Mouse (Mus musculus) liver (tissue): ENCODE results near the gene Pik3c2b.

Experiments used
- DNase-seq: peaks from one replicate; pipeline ENCODE4 v3.0.0-alpha.2; 2020; ENCODE audit warnings: mixed read lengths

Gene Pik3c2b

DNA sequence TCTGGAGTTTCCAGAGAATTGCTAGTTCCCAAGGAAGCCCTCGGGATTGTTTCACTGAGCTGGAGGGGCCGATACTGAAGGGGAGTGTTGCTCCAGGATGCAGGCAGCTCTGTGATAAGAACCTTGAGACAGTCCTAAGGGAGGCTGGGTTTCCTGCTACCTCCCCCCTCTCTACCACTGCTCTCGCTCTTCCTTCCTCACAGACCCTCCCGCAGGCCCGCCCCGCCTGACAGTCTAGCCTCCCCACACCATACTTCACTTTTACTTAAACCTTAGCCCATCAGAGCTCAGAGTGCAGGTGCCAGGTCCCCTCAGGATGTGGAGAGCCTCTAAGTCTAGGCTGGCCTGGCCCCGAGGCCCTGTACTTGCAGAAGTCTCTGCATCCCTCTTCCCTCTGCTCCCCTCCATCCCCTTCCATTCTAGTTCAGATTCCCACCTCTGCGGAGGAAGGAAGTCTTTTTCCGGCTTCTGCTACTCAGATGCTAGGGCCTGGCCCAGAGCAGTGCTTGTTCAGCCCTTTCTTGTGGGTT, 27.9 kb downstream of the Pik3c2b start:
- DNase-seq: peak; percentile 37

GRCm38 (mm10) chr1:133074541-133074940, 29.1 kb downstream of the Pik3c2b start:
- DNase-seq: no peak

DNA sequence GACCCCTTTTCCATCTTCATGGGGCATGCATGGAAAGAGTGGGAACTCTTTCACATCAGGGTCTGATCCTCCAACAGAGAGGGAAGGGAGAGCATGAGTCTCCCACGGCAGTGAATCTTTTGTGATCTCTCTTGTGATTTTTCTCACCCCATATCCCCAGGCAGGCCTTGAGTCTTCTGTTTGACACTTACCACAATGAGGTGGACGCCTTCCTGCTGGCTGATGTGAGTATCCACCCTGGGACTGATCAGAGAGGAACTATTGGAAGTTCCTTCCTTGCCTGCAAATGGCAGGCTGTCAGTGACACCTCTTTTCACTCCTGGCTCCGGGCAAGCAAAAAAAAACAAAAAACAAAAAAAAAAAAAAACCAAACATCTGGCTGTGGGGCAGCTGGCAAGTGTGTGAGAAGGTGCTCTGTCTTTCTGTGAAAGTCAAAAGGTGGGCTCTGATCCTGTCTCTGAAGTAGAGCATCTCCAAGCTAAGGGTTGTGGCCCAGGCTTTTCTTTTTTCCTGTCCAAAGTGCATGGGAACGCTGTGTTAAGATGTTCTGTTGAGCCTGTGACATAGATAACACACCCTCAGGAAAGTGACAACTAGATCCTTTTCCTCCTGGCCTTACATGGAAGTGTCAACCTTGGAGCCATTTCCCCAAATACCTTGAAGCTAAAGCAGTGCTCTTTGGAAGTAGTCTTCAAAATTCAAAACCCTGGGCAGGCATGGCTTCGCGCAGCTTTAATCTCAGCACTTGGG, 30.4 kb downstream of the Pik3c2b start:
- no peak for DNase-seq

GRCm38 (mm10) chr1:133076681-133077514, 31.4 kb downstream of the Pik3c2b start:
- DNase-seq: no peak

GRCm38 (mm10) chr1:133077606-133078337, 32.3 kb downstream of the Pik3c2b start:
- DNase-seq: no peak

GRCm38 (mm10) chr1:133078338-133078727, 32.9 kb downstream of the Pik3c2b start:
- no peak for DNase-seq

DNA sequence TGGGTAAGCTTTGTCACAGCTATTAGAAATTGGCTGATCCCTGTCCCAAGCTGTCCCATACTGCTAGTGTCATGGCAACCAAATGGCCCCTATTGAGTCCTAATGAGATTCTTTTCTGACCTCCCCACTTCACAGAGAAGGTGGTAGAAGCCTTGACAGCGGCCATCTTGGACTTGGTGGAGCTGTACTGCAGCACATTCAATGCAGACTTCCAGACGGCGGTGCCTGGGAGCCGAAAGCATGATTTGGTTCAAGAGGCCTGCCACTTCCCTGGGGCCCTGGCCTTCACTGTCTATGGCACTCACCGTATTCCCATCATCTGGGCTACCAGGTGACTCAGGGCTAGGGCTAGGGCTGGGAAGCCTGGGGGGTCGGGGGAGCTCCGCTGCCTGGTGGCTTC, 34.0 kb downstream of the Pik3c2b start:
- no peak for DNase-seq

- DNase-seq: no peak
Measured at GRCm38 (mm10) chr1:133080079-133080561, 34.7 kb downstream of the Pik3c2b start.

DNA sequence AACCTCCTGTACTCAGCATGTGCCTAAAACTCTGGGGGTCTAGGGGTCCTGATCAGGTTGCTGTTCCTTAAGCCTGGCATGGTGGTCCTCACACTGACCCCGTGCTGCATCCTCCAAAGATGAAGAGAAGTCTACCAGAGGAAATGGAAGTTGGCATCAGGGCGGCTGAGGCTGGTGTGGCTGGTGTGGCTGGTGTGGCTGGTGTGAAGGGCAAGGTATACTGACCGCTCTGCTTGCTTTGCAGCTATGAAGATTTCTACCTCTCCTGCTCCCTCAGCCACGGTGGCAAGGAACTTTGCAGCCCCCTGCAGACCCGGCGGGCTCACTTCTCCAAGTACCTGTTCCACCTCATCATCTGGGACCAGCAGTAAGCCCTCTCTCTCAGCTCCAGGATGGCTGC, 35.2 kb downstream of the Pik3c2b start:
- no peak for DNase-seq

DNA sequence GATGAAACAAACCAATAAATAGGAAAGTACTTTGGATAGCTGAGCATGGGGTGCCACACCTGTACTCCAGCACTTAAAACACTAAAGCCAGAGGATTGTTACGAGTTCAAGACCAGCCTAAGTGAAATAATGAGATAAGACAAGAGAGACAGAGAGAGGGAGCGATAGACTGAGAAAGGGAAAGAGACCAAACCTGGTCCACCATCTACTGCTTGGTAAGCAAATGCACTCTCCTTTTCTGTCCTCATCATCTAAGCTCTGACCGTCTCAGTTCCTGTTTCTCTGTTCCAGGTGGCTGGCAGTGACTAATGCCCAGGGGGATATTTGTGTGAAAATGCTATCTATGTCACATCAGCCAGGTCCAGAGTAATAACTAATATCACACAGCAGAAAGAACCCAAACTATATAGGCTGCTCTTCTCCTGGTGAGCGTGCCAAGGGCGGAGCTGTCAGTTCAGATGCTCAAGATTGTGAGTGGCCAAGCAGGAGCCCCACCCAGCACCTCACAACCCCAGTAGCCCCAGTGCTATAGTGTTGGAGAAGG, 37.6 kb downstream of the Pik3c2b start:
- DNase-seq: peak; percentile 43

DNA sequence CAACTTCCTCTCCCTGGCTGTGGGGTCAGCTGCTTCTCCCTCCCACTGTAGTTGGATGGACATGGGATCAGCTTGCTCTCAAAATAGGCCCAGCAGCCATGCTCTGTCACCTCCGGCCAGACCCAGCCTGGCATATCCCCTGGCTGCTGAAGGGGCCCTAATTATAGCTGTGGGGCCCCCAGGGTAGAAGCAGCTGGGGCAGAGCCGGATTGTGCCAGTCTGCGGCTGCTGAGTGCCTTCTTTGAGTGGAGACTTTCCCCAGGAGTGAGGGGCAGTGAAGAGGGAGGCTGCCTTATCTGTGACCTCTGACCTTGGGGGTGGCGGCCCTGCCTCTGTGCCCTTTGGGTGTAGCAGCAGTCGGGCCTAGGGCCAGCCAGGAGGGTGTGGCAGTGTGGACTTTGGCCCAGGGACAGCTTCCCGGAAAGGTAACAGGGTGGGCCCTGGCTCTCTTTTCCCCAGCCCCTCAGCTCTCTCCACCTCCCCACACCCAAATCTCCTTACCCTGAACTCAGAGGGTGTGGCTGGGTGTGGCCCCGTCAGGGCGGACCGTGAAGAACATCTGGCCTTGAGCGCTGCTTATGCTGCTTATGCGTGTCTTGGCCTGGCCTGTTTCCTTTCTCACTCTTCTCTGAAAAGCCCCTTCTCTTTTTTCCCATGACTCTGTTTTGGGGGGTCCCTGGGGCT, 38.6 kb downstream of the Pik3c2b start:
- DNase-seq: peak; percentile 69

DNA sequence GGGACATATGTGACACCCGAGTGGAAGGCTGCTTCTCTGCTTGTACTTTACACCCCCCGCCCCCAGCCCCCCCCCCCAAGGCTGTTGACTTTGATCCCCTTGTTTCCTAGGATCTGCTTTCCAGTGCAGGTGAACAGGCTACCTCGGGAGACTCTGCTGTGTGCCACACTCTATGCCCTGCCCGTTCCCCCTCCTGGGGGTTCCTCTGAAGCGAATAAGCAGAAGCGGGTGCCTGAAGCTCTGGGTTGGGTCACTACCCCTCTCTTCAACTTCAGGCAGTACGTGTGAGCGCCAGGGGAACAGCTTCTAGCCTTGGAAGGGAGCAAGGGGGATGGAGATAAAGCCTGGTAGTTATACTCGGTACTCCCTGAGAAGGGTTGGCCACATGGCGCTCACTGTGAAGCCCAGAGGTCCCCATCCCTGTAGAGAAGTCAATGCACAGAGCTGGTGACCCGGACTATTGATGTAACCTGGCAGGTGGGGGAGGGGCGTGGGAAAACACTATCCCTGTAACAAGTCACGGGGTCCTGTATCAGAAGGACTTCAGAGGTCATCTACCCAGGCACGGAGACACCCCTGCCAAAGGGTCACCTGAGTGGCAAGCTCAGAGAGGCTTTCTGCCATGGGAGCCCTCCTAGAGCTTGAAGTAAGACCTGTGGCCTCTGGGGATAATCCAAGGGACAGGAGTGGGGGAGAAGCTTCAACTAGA, 39.4 kb downstream of the Pik3c2b start:
- DNase-seq: no peak

DNA sequence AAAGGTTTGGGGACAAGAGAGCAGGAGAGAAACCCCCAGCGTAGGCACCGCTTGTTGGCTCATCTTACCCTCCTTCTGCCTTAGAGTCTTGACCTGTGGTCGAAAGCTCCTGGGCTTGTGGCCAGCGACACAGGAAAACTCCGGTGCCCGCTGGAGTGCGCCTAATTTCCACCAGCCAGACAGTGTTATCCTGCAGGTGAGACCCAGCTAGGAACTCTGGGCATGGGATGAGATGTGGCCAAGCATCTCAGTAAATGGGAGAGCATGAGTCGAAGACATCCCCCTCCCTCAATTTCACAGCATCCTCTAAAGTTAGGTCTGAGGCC, 39.9 kb downstream of the Pik3c2b start:
- DNase-seq: no peak

DNA sequence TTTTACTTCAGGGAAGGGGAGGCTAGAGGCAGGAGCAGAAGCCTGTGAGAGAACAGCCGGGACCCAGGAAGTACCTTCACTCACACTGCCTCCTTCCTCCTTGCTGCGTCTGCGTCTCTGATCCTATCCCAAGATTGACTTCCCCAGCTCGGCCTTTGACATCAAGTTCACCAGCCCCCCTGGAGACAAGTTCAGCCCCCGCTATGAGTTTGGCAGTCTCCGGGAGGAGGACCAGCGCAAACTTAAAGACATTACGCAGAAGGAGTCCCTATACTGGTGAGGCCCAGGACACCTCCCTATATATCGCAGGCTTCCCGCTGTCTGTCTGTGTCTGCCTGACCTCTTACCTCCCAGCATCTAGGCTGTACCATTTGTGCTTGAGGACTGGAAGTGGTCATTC, 41.3 kb downstream of the Pik3c2b start:
- DNase-seq: no peak

GRCm38 (mm10) chr1:133087206-133087905, 41.9 kb downstream of the Pik3c2b start:
- DNase-seq: peak; percentile 71

DNA sequence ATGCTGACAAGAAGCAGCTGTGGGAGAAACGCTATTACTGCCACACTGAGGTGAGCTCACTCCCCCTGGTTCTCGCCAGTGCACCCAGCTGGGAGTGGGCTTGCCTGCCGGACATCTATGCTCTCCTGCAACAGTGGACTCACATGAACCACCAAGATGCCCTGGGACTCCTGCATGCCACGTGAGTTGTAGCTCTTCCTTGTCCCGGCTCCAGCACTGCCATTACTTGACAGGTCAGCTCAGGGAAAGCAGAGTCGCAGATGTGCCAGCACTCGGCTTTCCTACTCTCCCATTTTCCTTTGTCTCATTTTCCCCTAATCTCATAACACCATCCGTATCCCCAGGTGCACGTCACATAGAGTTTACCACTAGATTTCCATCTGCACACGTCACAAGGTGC, 42.7 kb downstream of the Pik3c2b start:
- no peak for DNase-seq

DNA sequence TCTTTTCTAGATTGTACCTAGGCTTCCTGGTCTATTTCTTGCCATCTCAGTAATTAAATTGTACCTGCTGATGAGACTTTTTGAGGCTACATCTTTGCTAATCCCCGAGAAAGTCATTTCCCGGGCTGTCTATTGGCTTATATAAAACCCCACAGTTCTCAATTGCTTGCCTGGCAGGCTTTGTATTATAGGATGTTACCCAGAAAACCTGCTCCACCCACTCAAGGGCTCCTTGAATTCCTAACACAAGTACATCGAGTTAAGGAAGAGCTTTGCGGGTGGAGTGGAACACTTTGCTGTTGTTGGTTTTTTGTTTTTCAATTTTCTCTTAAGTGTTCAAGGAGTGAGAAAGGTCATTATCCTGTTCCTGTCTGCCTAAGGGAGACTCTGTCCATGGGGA, 43.9 kb downstream of the Pik3c2b start:
- DNase-seq: no peak

- no peak for DNase-seq
Measured at GRCm38 (mm10) chr1:133090641-133091040, 45.2 kb downstream of the Pik3c2b start.

- no peak for DNase-seq
Measured at GRCm38 (mm10) chr1:133091483-133091882, 46.0 kb downstream of the Pik3c2b start.

DNA sequence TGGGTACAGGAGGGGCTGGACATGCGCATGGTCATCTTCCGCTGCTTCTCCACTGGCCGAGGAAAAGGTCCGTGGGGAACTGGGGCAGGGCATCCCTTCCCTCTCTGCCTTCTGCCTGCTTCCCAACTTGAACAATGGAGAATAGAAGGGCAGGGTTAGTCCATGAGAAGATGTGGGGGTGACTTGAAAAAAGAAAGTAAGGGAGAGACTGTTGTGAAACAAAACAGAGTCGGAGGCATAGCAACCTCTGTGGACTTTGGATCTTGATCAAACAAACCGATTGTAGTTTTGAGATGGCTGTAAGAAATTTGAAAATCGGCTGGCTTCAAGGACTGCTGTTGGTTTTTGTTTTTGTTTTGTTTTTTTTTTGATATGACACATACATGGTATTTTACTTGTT, 48.3 kb downstream of the Pik3c2b start:
- no peak for DNase-seq
